Mouse (Mus musculus): ENCODE results near the gene Cnn3.
A peak's percentile ranks its signal among the peaks of the same experiment; 100 is the strongest.

Gene Cnn3

DNA sequence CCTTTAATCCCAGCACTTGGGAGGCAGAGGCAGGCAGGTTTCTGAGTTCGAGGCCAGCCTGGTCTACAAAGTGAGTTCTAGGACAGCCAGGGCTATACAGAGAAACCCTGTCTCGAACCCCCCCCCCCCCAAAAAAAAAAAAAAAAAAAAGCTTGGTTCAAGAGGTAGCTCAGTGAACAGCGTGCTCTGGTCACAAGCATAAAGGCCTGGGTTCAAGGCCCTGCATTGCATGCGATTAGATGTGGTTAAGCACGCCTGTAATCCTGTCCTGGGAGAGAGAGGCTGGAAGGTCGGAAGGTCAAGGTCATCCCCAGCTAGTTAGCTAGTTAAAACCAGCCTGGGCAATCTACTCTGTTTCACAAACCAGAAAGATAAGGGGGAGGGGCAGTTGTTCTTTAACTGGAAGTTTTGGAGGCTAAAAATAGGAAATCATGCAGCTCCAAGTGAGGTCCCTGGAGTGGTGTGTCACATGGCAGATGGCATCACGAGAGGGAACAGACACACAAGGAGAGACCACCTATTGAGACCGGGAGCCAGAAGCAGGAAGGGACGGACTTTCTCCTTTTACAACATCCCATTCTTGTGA is 7.4 kb upstream of the Cnn3 start:
- DNase-seq (ENCODE audit: low spot score in 2 of 2) = no peak

DNA sequence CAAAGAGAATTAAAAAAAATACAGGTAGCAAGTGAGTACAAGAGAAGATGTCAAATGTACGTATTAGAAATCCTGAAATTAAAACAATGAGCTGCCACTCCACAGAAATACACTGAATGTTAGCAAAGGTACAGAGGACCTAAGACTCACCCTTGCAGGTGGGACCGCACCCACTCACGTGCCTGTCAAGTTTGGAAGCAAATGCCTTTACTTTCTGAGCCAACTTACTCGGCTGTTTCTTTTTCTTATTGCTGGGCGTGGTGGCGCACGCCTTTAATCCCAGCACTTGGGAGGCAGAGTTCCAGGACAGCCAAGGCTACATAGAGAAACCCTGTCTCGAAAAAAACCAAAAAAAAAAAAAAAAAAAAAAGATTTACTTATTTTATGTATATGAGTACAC is 3.9 kb upstream of the Cnn3 start:
- no peak for DNase-seq (ENCODE audit: low spot score in 2 of 2)

DNA sequence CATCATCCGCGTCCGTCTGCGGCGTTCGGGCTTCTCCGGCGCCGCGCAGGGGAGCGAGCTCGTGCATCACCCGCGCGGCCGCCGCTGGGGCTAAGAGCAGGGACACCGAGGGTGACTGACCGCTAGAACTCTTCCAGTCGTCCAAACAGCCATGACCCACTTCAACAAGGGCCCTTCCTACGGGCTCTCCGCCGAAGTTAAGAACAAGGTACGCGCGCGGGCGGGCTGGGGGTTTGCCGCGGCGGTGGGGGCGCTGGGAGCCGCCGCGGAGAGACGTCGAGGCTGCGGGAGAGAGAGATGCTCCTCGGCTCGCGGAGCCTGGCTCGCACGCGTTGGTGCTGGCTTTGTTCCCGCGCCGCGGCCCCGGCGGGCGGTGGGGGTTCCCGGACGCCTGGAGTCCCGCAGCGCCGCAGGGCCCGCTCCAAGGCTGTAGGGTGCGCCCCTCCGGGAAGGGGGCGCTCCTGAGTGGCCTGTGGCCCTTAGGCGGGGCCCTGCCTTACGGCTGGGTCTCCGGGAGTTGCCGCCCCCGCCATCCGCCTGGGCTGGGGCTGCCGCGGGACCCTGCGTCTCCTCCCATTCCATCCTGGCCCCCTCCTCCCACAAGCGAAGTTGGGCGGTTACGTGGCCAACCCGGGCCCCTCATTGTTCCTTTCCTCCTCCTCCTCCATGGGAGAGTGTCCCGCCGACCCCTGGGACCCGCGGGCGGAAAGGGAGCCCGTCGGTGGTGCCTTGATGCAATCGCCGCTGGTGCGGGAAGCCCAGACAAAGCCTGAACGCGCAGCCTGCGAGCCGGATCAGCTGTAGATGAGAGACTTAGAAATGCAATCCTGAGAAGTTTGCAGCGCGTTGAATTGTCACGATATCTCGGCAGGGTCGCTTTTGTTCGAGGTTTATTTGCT is 573 bp downstream of the Cnn3 start:
- DNase-seq (ENCODE audit: low spot score in 2 of 2) = peak; percentile 48 to 77

DNA sequence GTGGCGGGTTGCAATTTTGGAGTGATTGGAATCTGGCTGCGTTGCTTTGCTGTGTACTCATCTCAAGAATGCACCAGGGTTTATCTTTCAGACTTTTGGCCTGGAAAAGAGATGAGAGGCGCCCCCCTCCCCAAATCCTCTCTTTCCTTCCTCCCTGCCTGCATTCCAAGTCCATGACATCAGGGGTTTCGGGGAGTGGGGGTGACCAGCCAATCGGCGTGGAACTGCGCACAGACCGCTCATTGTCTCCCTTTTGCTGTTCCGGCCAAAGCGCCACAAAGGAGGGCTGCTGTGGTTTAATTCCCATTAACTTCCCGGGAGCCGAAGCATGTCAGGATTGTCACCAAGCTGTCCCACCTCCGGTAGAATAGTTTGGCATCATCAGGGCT is 1.2 kb downstream of the Cnn3 start:
- DNase-seq (ENCODE audit: low spot score in 2 of 2) = peak; percentile 36 to 69

DNA sequence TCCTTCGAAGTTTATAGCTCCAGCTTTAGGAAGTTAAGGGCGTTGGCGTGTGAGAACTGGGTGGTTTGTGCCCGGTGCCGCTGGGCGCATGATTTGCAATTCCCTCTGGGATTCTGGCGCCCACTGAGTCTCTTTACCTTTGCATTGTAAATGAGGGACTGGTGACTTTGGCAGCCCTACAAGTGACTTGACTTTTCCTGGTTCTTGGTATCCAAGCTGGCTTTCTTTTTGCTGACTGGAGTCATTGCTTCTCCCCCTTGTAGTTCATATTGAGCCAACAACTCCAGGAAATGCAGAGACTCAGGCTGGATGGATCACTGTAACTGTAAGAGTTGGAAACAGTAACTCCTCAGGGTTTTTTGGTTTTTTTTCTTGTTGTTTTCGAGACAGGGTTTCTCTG is 1.9 kb downstream of the Cnn3 start:
- DNase-seq (ENCODE audit: low spot score in 2 of 2) = no peak

DNA sequence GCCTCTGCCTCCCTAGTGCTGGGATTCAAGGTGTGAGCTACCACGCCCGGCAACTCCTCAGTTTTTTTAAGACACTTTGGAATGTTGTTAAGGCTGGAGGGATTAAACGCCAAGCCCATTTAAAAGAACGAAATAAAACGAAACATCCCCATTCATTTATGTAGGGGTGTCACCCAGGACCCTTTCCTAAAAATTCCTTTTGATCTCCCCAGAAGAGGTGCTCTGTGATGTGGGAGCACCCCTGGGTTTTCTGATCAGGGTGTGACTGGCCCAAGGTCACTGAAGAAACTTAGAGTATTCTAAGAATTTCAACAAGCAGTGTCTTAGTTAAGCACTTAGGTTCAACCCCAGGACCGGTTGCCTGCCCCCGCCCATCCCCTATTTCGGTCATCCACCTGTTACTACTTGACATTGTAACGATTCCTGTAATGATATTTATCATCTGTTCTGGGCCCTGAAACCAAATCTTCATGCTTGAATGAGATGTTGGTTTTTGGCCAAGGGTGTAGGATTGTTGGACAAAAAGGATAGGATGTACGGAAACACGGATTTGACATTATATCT is 2.5 kb downstream of the Cnn3 start:
- no peak for DNase-seq (ENCODE audit: low spot score in 2 of 2)

DNA sequence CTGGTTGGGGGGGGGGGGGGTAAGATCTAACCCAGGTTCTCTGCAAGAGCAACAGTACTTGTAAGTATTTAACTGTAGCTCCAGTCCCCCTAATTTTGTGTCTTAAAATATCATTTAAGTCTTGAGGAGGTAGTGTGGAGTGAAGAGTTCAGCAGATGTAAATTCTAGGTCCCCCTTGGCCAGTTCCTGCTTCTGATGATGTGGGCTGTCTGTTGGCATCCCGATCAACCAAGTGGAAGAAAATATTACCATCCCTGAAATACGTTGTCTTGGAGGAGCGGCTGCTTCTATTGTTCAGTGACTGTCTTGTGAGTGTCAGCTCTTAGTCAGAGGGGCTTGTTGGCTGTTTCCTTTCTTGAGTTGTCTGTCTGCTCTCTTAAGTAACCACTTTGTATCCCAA is 3.2 kb downstream of the Cnn3 start:
- DNase-seq (ENCODE audit: low spot score in 2 of 2) = no peak

DNA sequence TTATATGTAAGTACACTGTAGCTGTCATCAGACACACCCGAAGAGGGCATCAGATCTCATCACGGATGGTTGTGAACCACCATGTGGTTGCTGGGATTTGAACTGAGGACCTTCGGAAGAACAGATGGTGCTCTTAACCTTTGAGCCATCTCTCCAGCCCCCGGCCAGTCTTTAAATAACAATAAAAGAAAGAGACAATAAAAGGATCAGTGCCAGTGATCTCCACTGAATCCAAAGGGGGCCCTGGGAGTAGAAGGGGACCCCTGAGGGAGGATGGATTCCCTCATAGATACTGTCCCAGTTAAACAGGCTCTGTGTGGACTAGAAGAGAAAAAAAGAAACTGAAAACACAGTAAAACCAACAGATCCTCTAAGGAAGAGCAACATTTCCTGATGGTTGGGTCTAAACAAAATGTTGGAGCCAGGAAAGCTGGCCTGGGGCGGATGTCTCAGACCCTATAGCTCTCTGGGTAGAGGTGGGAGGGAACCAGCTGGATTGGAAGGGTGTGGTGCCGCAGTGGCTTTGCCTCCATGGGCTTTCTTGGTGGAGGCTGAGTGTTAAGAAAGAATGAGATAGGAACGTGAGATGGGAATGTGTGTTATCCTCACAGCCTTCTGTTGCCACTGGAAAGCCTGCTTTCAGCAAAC is 4.1 kb downstream of the Cnn3 start:
- no peak for DNase-seq (ENCODE audit: low spot score in 2 of 2)

DNA sequence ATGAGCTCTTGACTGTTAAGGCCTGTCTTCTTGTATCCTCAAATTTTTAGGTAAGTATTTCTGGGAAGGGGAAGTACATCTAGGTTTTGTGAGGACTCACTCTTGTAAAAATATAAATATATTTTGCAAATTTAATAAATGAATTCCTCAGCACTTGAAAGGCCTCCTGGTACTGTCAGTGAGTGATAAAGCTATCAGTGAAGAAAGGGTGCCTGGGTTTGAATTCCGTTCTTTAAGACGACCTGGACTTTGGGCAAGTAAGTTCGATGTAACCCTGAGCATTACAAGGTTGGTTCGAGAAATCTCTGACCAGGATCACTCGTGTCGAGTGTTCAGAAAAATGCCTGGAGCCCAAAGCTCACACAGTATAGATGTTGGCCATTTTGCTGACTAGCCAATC is 7.1 kb downstream of the Cnn3 start:
- no peak for DNase-seq (ENCODE audit: low spot score in 2 of 2)

DNA sequence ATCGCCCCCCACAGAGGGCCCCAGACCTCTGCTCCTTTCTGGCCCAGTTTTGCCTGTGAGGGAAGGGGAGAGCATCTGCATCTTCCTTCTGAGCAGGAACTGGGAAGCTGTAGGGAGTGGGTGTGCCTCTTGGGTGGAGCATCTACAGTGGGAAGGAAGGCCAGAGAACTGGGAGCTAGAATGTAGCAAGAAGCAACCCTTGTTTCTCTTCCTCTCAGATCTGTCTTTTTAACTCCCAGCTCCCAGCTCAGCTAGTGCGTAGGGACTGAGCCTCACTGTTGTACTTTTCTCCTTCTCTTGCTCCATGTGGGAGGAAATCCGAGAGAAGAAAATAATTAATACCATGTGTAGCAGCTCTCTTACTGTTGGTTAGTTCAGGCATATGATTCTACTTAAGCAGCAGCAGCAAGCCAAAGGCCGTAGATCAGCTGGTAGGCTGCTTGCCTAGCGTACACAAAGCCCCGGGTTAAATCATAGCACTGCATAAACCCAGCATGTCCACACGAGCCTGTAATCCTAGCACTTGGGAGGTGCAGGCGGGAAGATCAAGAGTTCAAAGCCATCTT is 7.8 kb downstream of the Cnn3 start:
- DNase-seq (ENCODE audit: low spot score in 2 of 2) = no peak

DNA sequence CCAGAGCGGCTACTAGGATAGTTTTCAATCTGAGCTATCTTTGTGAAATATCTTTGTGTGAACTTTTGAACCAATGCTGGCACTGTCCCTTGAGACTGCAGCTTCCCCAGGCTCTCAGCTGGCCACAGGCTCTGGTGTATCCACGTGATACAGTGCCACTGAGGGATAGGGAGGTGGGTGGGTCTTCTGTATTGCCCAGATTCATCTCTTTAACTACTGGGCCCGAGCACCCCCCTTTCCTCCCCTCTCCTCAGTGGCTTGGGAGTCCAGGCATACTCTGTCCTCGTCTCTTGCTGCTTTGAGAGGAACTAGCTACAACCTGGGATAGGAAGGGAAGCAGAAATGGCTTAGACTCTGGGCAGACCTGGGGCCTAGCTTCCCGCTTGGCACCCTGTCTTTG is 9.0 kb downstream of the Cnn3 start:
- DNase-seq (ENCODE audit: low spot score in 2 of 2) = no peak

DNA sequence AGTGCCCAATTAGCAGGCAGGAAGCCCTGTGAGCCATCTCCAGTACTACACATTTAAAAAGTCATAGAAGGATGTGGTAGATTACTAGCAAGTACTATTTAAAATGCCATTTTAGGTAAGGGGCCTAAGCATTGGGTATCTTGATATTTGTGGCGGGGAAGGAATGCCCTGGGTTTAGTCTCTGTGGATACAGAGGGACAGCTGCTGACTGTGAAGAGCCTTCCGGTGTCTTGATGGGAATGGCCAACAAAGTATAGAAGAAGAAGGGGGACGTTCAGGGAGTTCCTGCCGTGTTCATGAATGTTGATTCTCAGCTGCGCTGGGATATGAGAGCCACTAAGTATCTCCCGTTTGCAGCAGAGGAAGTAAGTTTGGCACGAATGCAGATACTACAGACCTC is 10.8 kb downstream of the Cnn3 start:
- DNase-seq (ENCODE audit: low spot score in 2 of 2) = no peak

DNA sequence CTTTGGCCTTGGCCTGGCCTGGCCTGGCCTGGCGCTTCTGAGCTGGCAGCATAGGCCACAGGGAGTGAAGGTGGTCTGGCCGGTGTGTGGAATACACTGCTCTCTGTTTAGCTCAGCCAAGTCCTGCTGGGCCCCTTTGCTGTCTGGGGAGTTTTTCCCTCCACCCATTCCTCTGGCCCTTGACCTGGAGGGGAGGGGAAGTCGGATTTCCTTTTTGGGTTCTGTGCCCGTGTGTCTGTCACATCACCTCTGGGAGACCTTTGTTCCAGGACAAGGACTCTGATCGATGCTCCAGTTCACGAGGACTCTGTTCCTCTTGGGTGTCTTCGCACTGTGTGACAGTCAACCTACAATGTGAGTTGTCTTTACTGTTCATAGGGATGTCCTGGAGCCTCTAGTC is 11.7 kb downstream of the Cnn3 start:
- DNase-seq (ENCODE audit: low spot score in 2 of 2) = no peak

DNA sequence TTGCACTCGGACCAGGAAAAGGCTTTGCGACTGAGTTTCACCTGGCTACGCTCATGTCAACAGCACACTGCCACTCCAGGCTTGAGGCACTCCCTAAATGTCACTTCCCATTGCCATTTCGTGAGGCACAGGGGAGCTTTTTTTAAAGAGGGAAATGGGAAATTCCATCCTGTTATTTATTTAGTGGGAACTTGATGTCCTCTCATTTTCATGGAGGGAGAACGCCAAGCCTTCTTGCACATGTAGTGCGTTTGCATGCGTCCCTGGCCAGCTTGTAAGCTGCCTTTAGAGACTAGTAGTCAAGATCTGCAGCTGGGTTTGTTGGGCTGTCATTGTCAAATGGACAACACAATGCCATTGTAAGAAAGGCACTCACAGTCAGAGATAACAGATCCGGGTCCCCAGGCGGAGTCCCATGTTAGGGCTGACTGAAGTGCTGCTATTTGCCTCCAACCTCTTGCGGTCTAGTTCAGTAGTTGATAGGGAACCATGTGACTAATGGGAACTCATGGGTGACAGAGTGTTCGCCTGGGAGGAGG is 13.4 kb downstream of the Cnn3 start:
- no peak for DNase-seq (ENCODE audit: low spot score in 2 of 2)

DNA sequence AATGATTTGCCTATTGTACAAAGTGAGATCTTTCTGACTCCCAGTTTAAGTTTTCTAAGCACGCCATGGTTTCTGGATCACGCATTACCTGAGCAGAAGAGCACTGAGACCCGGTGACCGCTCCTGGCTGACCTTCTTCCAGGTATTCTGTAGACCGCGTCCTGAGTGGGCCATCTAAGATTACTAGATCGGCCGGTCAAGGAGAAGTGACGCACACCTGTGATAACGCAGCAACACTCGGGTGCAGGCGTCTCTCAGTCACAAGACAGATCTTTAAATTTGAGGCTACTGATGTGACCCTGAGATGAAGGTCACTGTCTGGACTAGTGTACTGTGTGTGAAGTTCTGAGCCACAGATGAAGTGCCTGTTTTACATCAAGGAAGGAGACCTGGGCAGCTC is 15.2 kb downstream of the Cnn3 start:
- no peak for DNase-seq (ENCODE audit: low spot score in 2 of 2)

DNA sequence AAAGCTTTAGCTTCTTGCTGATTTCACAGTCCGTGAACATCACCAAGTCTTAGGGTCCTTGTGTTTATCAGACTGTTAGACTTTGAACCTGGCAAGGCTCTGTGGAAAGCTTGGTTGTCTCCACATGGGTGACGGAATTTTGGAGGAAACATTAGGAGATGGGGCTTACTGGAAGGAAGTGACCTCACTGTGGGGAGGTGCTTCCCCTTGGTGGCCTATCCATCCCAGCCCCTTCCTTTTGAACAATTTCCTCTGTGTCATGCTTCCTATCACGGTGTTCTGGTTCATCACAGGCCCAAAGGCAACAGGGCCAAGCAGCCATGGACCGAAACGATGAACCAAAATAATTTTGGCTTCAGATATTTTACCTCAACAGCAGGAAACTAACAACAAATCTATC is 16.0 kb downstream of the Cnn3 start:
- DNase-seq (ENCODE audit: low spot score in 2 of 2) = no peak

DNA sequence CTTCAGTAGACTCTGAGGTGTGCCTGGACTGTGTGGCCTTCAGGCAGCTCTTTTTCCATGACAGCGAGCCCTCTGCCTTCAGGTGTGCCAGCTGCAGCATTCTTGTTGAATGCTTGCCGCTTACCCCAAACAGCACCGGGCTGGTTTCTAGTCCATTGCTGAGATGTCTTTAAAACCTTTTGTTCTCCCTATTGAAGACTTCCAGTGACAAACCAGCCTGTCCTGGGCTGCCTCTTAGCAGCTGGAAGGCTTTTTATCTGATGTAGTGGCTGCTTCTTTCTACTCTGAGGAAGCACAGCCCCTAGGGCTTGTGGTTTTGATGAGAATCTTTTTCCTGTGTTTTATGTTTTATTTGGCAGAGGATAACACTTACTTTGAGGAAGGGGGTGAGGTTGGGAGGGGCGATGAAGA is 17.6 kb downstream of the Cnn3 start:
- DNase-seq (ENCODE audit: low spot score in 2 of 2) = no peak

DNA sequence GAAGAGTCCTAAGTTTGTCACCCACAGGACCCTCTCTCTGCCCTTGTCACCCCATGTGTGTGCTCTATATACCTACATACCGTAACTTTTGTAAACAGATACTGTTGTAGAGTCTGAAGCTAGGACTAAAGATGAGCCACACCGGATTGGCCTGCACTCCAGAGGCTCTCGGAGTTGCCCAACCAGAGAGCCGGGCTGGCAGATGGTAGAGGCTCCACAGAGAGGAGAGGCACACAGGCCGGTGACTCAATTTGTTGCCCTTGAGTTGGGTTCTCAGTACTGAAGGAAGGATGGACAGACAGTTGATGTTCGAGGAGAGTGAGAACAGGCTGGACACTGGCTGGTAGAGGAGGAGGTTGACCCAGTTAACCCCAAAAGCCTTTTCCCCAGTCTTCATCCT is 18.1 kb downstream of the Cnn3 start:
- no peak for DNase-seq (ENCODE audit: low spot score in 2 of 2)

DNA sequence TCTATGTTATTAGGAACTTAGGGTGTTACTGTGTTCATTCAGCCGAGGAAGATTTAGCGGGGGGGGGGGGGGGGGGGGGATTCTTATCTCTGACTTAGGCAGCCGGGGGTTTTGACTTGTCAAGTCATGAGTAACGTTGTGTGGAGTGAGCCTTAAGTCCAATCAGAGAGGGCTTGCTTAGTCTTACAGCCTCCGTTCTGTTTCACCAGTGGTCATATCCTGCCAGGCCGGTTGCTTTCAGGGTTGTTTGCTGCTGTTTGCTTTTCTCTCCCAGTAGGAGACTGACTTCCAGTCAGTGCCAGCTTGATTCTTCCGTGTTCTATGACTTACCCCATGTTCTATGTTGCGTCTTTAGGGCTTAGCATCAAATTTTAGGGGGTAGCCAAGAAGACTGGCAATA is 20.2 kb downstream of the Cnn3 start:
- no peak for DNase-seq (ENCODE audit: low spot score in 2 of 2)

DNA sequence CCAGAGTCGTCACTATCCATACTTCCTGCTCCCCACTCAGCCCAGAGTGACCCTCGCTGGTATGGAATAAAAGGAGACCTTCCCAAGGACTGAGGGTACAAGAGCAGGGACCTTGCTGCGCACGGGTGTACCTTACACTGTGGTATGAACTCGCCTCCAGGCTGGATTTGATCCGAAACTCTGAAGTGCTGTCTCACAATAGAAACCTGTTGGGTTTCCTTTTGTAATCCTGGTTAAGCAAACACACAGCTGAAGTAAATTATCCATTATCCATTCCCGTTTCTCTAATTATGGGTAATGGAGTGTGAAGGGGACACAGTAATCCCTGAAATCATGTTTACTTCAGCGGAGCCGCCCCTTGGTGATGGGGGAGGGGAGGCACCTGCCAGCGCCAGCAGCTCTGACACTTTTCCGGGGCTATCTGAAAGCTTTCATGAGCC is 21.8 kb downstream of the Cnn3 start:
- no peak for DNase-seq (ENCODE audit: low spot score in 2 of 2)

DNA sequence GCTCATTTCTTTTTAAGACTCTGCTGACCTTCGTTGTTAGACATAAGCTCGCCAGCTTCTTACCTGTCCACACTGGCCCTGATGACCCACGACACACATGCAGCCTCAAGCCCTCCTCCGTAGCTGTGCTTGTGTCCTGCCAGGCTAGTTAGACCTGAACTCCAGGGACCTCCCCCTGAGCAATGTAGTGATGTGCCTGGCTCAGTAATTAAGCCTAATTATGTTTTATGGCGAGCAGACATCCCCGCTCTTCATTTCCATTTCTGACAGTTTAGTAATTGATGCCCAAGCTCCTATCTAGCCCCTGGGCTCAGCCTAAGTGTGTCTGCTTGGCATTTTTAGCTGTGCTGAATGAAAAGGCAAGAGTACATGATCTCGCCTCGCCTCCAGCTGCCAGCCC is 22.3 kb downstream of the Cnn3 start:
- no peak for DNase-seq (ENCODE audit: low spot score in 2 of 2)

DNA sequence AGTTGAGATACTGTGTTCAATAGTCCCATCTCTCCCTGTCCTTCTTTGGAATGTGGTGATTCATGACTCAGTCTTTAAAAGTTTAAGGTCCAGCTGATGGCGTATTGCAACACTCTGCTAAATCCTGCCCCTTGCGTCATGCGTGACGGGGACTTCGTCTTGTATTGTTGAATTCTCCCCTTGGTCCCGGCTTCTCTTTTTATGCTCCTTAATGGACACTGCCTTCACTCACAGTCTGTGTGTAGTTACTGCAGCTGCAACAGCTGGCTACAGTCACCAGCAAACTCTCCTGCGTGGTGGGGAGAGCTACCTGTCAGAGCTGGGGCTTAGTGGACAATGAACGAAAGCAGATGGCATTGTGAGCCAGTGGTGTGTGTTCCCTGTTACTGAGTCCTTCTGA is 23.2 kb downstream of the Cnn3 start:
- no peak for DNase-seq (ENCODE audit: low spot score in 2 of 2)

All from cerebellum, postnatal 4 days (tissue).